Comparison of ENCODE assay signal across 22 mouse cellular contexts in the genomic region with DNA sequence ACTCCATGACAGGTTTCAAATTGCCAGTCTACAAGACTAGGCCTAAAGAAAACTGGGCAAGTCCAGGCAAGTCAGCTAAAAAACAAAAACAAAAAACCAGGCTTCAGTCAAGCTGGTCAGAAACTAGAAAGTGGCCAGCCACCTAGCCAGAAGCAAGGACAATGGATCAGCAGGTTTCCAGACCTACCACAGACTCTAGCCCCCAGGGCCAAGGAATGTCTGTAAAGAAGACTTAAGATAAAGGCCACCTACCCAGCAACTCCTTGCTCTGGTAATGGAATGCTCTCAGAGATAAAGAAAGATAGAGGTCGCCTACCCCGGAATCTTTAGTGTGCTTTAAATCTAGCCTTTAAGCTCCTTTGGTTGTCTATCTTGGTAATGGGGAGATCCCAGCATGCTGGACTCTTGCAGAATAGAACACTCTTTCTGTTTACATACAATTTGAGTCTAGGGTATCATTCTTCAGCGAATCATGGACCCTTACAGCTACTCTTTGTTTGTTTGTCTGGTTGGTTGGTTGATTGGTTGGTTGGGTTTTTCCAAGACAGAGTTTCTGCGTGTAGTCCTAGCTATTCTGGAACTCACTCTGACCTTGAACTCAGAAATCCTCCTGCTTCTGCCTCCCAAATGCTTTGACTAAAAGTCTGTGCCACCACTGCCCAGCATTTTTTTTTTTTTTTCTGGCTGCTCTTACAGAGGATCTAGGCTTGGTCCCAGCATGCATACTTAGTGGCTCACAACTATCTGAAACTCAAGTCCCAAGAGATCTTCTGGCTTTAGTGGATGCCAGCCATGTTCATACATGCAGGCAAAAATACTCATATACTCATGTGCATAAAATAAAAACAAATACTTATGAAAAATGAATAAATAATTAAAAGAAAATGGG.
"Had no signal": no experiment of that assay in that cellular context is flagged by ENCODE, and none has a peak within 500 bp of the region (broad histone marks: within the 10 kb centered on the region; RNA-seq: fewer than 3 reads in every experiment).

No protein-coding gene starts in this region.

- DNase-seq: kidney, postnatal 25 days; layer of hippocampus, adult 9-11 months; layer of hippocampus, postnatal 36 days; left cerebral cortex, postnatal 4 days; liver, embryonic 13.5 days; lung, adult 2 months; lung, postnatal 14 days; lung, postnatal 4 days; right cerebral cortex, adult 18-20 months; right cerebral cortex, postnatal 14 days; right cerebral cortex, postnatal 4 days; thymus, adult 2 months; thymus, postnatal 25 days had no signal

- H3K9ac ChIP-seq: limb, embryonic 12.5 days; limb, embryonic 15.5 days; liver, embryonic 13.5 days; midbrain, embryonic 12.5 days; midbrain, embryonic 15.5 days; neural tube, embryonic 12.5 days; neural tube, embryonic 15.5 days had no signal

- H3K4me1 ChIP-seq: limb, embryonic 12.5 days; limb, embryonic 15.5 days; liver, embryonic 13.5 days; midbrain, embryonic 12.5 days; midbrain, embryonic 15.5 days; neural tube, embryonic 12.5 days; neural tube, embryonic 15.5 days had no signal

- H3K27me3 ChIP-seq: limb, embryonic 12.5 days; limb, embryonic 15.5 days; liver, embryonic 13.5 days; midbrain, embryonic 12.5 days; midbrain, embryonic 15.5 days; neural tube, embryonic 12.5 days; neural tube, embryonic 15.5 days had no signal

- H3K27ac ChIP-seq: kidney, postnatal 0 days; layer of hippocampus, adult 2 months; limb, embryonic 12.5 days; limb, embryonic 15.5 days; liver, embryonic 13.5 days; midbrain, embryonic 12.5 days; midbrain, embryonic 15.5 days; neural tube, embryonic 12.5 days; neural tube, embryonic 15.5 days; stomach, postnatal 0 days had no signal

- H3K36me3 ChIP-seq: limb, embryonic 12.5 days; limb, embryonic 15.5 days; liver, embryonic 13.5 days; midbrain, embryonic 12.5 days; midbrain, embryonic 15.5 days; neural tube, embryonic 12.5 days; neural tube, embryonic 15.5 days had no signal

- H3K4me3 ChIP-seq: layer of hippocampus, adult 2 months; limb, embryonic 12.5 days; limb, embryonic 15.5 days; liver, embryonic 13.5 days; midbrain, embryonic 12.5 days; midbrain, embryonic 15.5 days; neural tube, embryonic 12.5 days; neural tube, embryonic 15.5 days had no signal

- ATAC-seq: midbrain, embryonic 15.5 days had no signal

- H3K4me2 ChIP-seq: limb, embryonic 12.5 days; limb, embryonic 15.5 days; liver, embryonic 13.5 days; midbrain, embryonic 12.5 days; midbrain, embryonic 15.5 days; neural tube, embryonic 12.5 days; neural tube, embryonic 15.5 days had no signal

- H3K9me3 ChIP-seq: limb, embryonic 15.5 days; liver, embryonic 13.5 days; midbrain, embryonic 15.5 days; neural tube, embryonic 12.5 days; neural tube, embryonic 15.5 days had no signal
